Comparison of ENCODE assay signal across 12 mouse cellular contexts in the genomic region with DNA sequence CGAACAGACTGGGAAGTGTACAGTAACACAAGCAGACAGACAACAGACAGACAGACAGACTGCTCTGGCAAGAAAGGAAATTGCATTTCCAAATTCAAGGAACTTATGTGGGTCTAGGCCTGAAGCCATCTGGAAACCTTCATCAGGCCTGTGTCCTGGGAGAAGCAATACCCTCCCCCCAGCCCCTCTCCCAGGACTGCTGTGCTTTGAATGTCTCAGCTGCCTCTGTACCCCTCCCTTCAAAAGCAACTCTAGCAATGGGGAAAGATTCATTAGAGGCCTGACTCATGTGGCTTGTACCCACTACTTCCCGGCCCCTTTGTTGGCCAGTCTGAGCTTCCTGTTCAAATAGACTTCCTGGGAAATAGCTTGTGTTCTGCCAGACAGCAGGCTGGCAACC.
A peak's percentile ranks its signal among the peaks of the same experiment; 100 is the strongest.
DNase-seq lines count a peak whose midpoint lies in the region; ATAC-seq and TF ChIP-seq lines count a peak whose summit lies in the region.
"Had no signal": no experiment of that assay in that cellular context is flagged by ENCODE, and none has a peak within 500 bp of the region (broad histone marks: within the 10 kb centered on the region; RNA-seq: fewer than 3 reads in every experiment).

No protein-coding gene starts in this region.

- H3K9me3 ChIP-seq in forebrain, embryonic 10.5 days = no peaks in the 10 kb centered on the region
- no peaks in the 10 kb centered on the region for H3K9me3 ChIP-seq in forebrain, postnatal 0 days (ENCODE audit: low read length)
- no peaks in the 10 kb centered on the region for H3K9me3 ChIP-seq in kidney, embryonic 15.5 days (replicated peaks)
- H3K9me3 ChIP-seq in limb, embryonic 12.5 days = no peaks in the 10 kb centered on the region
- H3K9me3 ChIP-seq: neural tube, embryonic 12.5 days had no signal

- no peak for TF ChIP-seq CTCF in forebrain, postnatal 0 days (IDR thresholded peaks at IDR 0.05; ENCODE audit: low read depth)

- 66% methylated on average over 2 of the region's 2 CpGs for WGBS in forebrain, embryonic 10.5 days
- WGBS in forebrain, postnatal 0 days = 45% methylated on average over 2 of the region's 2 CpGs
- 46% methylated on average over 2 of the region's 2 CpGs for WGBS in kidney, embryonic 15.5 days
- 42% methylated on average over 2 of the region's 2 CpGs for WGBS in limb, embryonic 12.5 days

- peak overlapping the region; percentile 20; the same call in 1 of the 2 replicates for H3K27ac ChIP-seq in forebrain, embryonic 10.5 days
- H3K27ac ChIP-seq in forebrain, postnatal 0 days (ENCODE audit: low read depth, low read length) = no peak overlapping the region
- peak overlapping the region; percentile 51; the same call in 1 of the 2 replicates for H3K27ac ChIP-seq in kidney, embryonic 15.5 days
- peak overlapping the region; percentile 57 for H3K27ac ChIP-seq in limb, embryonic 12.5 days
- H3K27ac ChIP-seq: neural tube, embryonic 12.5 days had no signal

- no peak overlapping the region for H3K4me3 ChIP-seq in forebrain, embryonic 10.5 days
- H3K4me3 ChIP-seq in forebrain, postnatal 0 days (ENCODE audit: low read depth, low read length) = no peak overlapping the region
- H3K4me3 ChIP-seq in kidney, embryonic 15.5 days (replicated peaks) = no peak overlapping the region
- no peak overlapping the region for H3K4me3 ChIP-seq in limb, embryonic 12.5 days (replicated peaks)
- H3K4me3 ChIP-seq: erythroblast, embryonic 14.5 days; neural tube, embryonic 12.5 days had no signal

- no peak overlapping the region for H3K9ac ChIP-seq in forebrain, postnatal 0 days
- no peak overlapping the region for H3K9ac ChIP-seq in kidney, embryonic 15.5 days
- no peak overlapping the region for H3K9ac ChIP-seq in limb, embryonic 12.5 days (replicated peaks)
- H3K9ac ChIP-seq: neural tube, embryonic 12.5 days had no signal

- H3K36me3 ChIP-seq in forebrain, embryonic 10.5 days (replicated peaks) = peaks cover 48% of the 10 kb centered on the region
- no peaks in the 10 kb centered on the region; the same call in 1 of the 2 replicates for H3K36me3 ChIP-seq in forebrain, postnatal 0 days (ENCODE audit: insufficient read depth)
- peaks cover 44% of the 10 kb centered on the region for H3K36me3 ChIP-seq in kidney, embryonic 15.5 days
- H3K36me3 ChIP-seq in limb, embryonic 12.5 days = peaks cover 55% of the 10 kb centered on the region

- no peak for ATAC-seq in forebrain, postnatal 0 days
- ATAC-seq in kidney, embryonic 15.5 days (replicated peaks; ENCODE audit: low FRiP score) = no peak
- no peak for ATAC-seq in limb, embryonic 12.5 days (ENCODE audit: insufficient number of reproducible peaks, insufficient read depth, low FRiP score, low TSS enrichment, low read depth)
- ATAC-seq in erythroid progenitor cell, adult 5-6 weeks (replicated peaks; ENCODE audit: low FRiP score, poor library complexity, severe bottlenecking) = no peak

- H3K4me2 ChIP-seq in forebrain, postnatal 0 days (ENCODE audit: low read depth) = no peak overlapping the region
- no peak overlapping the region for H3K4me2 ChIP-seq in kidney, embryonic 15.5 days
- H3K4me2 ChIP-seq in limb, embryonic 12.5 days = no peak overlapping the region
- H3K4me2 ChIP-seq: neural tube, embryonic 12.5 days had no signal

- peaks cover 57% of the 10 kb centered on the region for H3K4me1 ChIP-seq in forebrain, embryonic 10.5 days
- H3K4me1 ChIP-seq in forebrain, postnatal 0 days (ENCODE audit: insufficient read depth) = no peaks in the 10 kb centered on the region
- H3K4me1 ChIP-seq in kidney, embryonic 15.5 days = peaks cover 56% of the 10 kb centered on the region
- peaks cover 66% of the 10 kb centered on the region for H3K4me1 ChIP-seq in limb, embryonic 12.5 days (replicated peaks)

- H3K27me3 ChIP-seq in forebrain, embryonic 10.5 days (ENCODE audit: poor library complexity, severe bottlenecking) = no peaks in the 10 kb centered on the region
- H3K27me3 ChIP-seq in forebrain, postnatal 0 days (ENCODE audit: insufficient read depth, low read length) = no peaks in the 10 kb centered on the region
- H3K27me3 ChIP-seq in kidney, embryonic 15.5 days = no peaks in the 10 kb centered on the region
- H3K27me3 ChIP-seq in limb, embryonic 12.5 days = no peaks in the 10 kb centered on the region
- H3K27me3 ChIP-seq: neural tube, embryonic 12.5 days had no signal

- no peak for DNase-seq in forebrain, embryonic 10.5 days (ENCODE audit: extremely low spot score, low spot score)
- DNase-seq in forebrain, postnatal 0 days = no peak
- no peak for DNase-seq in kidney, adult 11 months
- peak; percentile 7 for DNase-seq in adipocyte (ENCODE audit: low spot score)
- no peak for DNase-seq in cerebellum, adult 18-20 months
- DNase-seq: cerebellum, postnatal 25 days; gastrocnemius, postnatal 14 days had no signal
